Mouse (Mus musculus): ENCODE measurements around the gene Khk.
"Not testable (repeated sequence)": the region's sequence is repeated elsewhere in the genome, so short reads cannot be mapped to it uniquely, and the experiment has no call there.

Khk gene

GRCm38 (mm10) chr5:30921256-30922033 is at the start of gene Khk:
Gene Khk (plus strand): TSS chr5:30921431.
- peak; percentile 96 to 97 for DNase-seq

DNA sequence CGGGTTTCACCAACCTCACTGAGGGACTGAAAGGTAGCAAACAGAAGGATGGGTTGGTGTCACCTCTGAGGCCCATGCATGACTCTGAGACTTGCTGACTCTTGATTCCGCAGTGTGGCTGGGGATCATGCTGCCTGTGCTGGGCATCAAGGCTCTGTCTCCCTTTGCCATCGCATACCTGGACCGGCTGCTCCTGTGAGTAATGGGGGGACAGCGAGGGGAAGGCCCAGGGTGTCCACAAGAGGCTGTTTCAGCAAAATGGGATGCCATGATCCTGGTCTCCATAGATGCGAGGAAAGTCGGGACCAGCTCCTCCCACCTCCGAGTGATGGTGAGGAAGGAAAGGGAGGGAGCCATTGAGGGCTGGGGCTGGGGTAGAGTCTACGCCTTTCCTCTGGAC is 48.7 kb upstream of the Khk start:
- no peak for DNase-seq

GRCm38 (mm10) chr5:30874365-30874764 is 46.9 kb upstream of the Khk start:
- no peak for DNase-seq

DNA sequence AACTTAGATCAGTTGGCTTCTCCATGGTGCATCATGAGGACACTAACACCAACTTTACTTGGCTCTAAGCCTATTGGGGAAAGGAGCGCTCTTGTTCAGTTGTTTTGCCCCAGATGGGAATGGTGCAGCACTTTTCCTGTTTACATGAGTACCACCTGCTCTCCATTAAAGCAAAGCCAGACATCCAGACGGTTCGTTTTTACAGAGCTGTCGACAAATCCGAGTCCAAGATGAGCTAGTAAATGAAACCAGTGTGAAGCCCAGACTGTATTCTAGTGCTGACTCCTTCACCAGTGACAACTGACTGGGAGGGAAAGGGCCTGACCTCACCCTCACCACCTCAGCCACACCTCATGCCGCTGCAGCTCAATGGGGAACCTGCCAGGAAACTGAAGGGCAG is 42.6 kb upstream of the Khk start:
- DNase-seq, result no peak

DNA sequence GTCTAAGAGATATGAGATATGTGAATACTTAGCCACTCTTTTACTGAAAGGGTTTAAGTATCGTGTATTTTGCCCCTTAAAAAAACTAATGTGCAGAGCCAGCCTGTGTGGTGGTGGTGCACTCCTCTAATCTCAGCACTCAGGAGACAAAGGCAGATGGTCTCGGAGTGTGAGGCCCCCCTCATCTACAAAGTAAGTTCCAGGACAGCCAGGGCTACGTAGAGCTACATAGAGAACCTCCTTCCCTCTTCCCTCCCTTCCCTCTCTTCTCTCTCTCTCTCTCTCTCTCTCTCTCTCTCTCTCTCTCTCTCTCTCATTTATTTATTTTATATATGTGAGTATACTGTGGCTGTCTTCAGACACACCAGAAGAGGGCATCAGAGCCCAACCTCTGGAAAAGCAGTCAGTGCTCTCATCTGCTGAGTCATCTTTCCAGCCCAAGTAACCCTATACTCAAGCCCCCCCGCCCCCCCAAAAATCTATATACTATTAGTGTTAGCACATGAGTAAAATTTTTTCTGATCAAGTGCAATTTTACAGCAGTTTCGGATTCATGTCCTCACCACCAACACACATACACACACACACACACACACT is 41.8 kb upstream of the Khk start:
- no peak for DNase-seq

DNA sequence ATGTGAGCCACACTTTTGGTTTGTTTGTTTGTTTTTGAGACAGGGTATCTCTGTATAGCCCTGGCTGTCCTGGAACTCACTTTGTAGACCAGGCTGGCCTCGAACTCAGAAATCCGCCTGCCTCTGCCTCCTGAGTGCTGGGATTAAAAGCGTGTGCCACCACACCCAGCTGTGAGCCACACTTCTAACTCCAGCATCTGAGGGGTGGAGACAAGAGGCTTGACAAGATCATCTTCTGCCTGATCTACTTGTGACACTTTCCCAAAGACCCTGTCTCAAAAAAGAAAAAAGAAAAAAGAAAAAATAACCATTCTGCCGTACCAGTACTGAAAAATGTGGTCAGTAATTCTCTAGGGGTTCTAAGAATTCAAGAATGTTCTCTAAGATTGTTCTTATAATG is 39.4 kb upstream of the Khk start:
- DNase-seq, result not testable (repeated sequence)

DNA sequence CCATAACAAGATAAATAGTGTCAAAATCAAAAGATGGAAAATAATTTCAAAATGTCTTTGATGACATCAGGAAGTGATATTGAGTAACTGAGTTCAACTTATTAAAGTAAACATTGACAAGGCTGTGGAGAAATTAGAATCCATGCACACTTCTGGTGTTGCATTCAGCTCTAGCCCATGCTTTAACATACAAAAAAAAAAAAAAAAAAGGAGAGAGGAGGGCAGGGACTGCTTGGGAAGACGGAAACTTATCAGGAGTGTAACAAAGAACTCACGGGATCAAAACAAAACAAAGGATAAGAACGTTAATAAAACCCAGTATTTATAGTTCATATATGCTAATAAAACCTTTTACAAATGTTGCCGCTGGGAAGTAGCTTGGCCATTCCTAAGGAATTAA is 35.0 kb upstream of the Khk start:
- no peak for DNase-seq

GRCm38 (mm10) chr5:30886731-30887130 is 34.5 kb upstream of the Khk start:
- no peak for DNase-seq

GRCm38 (mm10) chr5:30887331-30887761 is 33.9 kb upstream of the Khk start:
- DNase-seq, result peak; percentile 72 to 75

GRCm38 (mm10) chr5:30887858-30888336 is 33.3 kb upstream of the Khk start:
- peak; percentile 90 to 95 for DNase-seq

- peak; percentile 91 to 95 for DNase-seq
Observed at GRCm38 (mm10) chr5:30888337-30889087, 32.7 kb upstream of the Khk start, which contains the start of gene Agbl5. Gene Agbl5 (plus strand): TSS chr5:30888694.

GRCm38 (mm10) chr5:30889088-30889754 is 32.0 kb upstream of the Khk start:
- DNase-seq, result no peak

DNA sequence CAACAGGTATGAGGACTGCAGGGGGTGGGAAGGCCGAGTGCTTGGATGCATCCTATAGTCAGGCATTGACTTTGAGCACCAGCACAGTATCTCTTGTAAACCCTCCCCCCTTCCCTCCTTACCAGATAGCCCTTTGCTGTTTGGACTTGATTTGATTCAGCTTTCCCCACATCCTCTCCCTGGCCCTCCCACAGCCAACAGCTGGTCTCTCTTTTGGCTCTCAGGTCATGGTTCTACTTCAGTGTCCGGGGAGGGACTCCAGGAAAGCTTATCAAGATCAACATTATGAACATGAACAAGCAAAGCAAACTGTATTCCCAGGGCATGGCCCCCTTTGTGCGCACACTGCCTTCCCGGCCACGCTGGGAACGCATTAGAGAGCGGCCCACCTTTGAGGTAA is 30.9 kb upstream of the Khk start:
- no peak for DNase-seq

- DNase-seq, result no peak
Observed at GRCm38 (mm10) chr5:30901860-30902259, 19.4 kb upstream of the Khk start.

DNA sequence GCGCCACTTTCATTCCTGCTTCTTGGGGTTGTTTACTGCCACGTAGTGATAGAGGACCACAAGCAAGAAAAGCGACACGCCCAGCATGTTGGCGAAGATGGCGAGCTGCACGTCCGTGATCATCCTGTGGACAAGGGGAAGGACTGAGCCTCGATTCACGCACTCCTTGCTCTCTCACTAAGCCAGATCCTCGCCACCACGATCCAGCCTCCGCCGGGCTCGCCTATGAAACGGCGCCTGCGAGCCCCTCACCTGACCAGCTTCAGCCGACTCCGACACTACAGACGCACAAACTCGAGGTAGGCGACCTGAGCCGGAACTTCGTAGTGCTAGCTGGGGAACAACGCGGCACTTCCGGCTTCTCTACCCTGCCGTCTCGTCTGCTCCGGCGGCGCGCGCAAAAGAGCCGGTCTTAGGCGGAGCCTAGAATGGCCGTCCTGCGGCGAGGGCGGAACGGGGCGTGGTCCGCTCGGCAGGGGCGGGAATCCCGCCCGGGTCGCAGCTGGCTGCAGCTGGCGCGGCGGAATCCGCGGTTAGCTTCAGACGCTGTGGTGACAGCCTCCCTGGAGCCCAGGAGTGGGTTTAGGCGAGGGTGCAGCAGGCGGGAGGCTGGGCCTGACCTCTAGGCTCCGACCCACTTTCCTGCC is 13.7 kb upstream of the Khk start, which contains the start of gene Ost4:
Ost4 (minus strand) TSS at position 376 of the 647 bp plus-strand sequence.
- DNase-seq, result peak; percentile 93

GRCm38 (mm10) chr5:30908426-30909299 is 12.6 kb upstream of the Khk start:
- DNase-seq, result no peak

- no peak for DNase-seq
Observed at GRCm38 (mm10) chr5:30909300-30909659, 12.0 kb upstream of the Khk start.

DNA sequence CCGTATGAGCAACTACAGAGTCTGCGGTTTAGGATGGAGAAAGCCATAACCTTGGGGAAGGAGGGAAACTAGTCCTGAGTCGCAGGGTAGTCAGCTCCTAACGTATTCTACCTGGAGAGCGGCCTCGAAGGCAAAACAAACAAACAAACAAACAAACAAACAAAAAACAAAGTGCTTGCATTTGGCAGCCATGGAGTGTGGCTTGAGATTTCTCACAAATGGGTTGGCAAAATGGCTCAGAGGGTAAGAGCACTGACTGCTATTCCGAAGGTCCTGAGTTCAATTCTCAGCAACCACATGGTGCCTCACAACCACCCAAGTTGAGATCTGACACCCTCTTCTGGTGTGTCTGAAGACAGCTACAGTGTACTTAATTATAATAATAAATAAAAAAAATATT is 11.4 kb upstream of the Khk start:
- DNase-seq, result no peak

DNA sequence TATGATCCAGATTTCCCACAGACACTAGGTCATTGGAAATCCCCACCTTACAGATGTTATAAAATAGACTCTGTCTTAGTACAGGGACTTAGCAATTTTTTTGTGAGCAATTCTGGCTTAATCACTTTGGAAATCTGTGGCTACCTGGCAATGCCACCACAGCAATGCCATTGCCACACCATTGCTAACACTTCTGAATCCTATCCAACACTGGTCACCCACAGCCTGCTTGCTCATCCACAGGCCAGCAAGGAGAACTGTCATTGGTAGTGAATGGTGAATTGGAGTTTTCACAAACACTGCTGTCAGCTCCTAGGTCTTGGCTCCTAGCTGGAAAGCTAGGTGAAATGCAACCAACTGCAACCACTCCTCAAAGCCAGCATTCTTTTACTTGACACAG is 10.8 kb upstream of the Khk start:
- DNase-seq, result no peak

GRCm38 (mm10) chr5:30912156-30912555 is 9.1 kb upstream of the Khk start:
- no peak for DNase-seq
